In genomic region chr1:59484314-59484713, GRCm38 (mm10) we compare ENCODE assay signal across 8 mouse cellular contexts. TPM values are rescaled to one million over a fixed set of nuclear protein-coding genes. Genes with fewer than 3 reads are reported as not detected.
DNase-seq lines count a peak whose midpoint lies in the region; ATAC-seq and TF ChIP-seq lines count a peak whose summit lies in the region.

No protein-coding gene starts in this region.

- peaks cover 31% of the 10 kb centered on the region for H3K4me1 ChIP-seq in kidney, embryonic 14.5 days (ENCODE audit: control insufficient read depth, insufficient read depth, low read length)
- peaks cover 93% of the 10 kb centered on the region for H3K4me1 ChIP-seq in embryonic facial prominence, embryonic 10.5 days
- peaks cover 22% of the 10 kb centered on the region for H3K4me1 ChIP-seq in hindbrain, embryonic 16.5 days (ENCODE audit: control insufficient read depth, insufficient read depth, low read depth, low read length)
- H3K4me1 ChIP-seq in midbrain, postnatal 0 days (ENCODE audit: insufficient read depth, low read length): peaks cover 13% of the 10 kb centered on the region

- no peak for DNase-seq in kidney, adult 11 months
- DNase-seq in embryonic facial prominence, embryonic 10.5 days (ENCODE audit: low spot score): peak; percentile 50
- no peak for DNase-seq in midbrain, postnatal 0 days (ENCODE audit: low spot score)
- DNase-seq in B cell, adult 2 months: no peak
- no peak for DNase-seq in spleen, postnatal 14 days (ENCODE audit: low spot score in 2 of 2)

- 4% methylated on average over 21 of the region's 21 CpGs for WGBS in kidney, embryonic 14.5 days
- WGBS in embryonic facial prominence, embryonic 10.5 days: 3% methylated on average over 21 of the region's 21 CpGs
- 7% methylated on average over 21 of the region's 21 CpGs for WGBS in hindbrain, embryonic 16.5 days
- 20% methylated on average over 21 of the region's 21 CpGs for WGBS in midbrain, postnatal 0 days

- H3K4me2 ChIP-seq in kidney, embryonic 14.5 days (replicated peaks; ENCODE audit: low read depth, low read length): peak overlapping the region; percentile 91
- peak overlapping the region; percentile 92 for H3K4me2 ChIP-seq in hindbrain, embryonic 16.5 days (ENCODE audit: low read length)
- peak overlapping the region; percentile 96 for H3K4me2 ChIP-seq in midbrain, postnatal 0 days (ENCODE audit: low read depth, low read length, poor library complexity, severe bottlenecking)

- ATAC-seq in kidney, embryonic 14.5 days (ENCODE audit: low FRiP score, low TSS enrichment): no peak
- ATAC-seq in hindbrain, embryonic 16.5 days: no peak
- ATAC-seq in midbrain, postnatal 0 days (ENCODE audit: low FRiP score): 0 out of 2 replicates have a peak, but pooled peaks have one; percentile 1
- no peak for ATAC-seq in monocyte, adult 5-6 weeks (replicated peaks; ENCODE audit: insufficient number of reproducible peaks, low FRiP score, low TSS enrichment, poor library complexity, severe bottlenecking)

- peaks cover 3% of the 10 kb centered on the region; the same call in 1 of the 2 replicates for H3K27me3 ChIP-seq in kidney, embryonic 14.5 days (ENCODE audit: control insufficient read depth, insufficient read depth, low read length)
- peaks cover 8% of the 10 kb centered on the region; the same call in 1 of the 2 replicates for H3K27me3 ChIP-seq in embryonic facial prominence, embryonic 10.5 days (replicated peaks; ENCODE audit: low read depth, poor library complexity, severe bottlenecking)
- H3K27me3 ChIP-seq in hindbrain, embryonic 16.5 days (replicated peaks; ENCODE audit: control insufficient read depth, insufficient read depth, low read length): peaks cover 2% of the 10 kb centered on the region; the same call in 1 of the 2 replicates
- peaks cover 13% of the 10 kb centered on the region for H3K27me3 ChIP-seq in midbrain, postnatal 0 days (ENCODE audit: insufficient read depth, low read length)

- H3K9me3 ChIP-seq in kidney, embryonic 14.5 days (ENCODE audit: control insufficient read depth, low read length): no peaks in the 10 kb centered on the region
- H3K9me3 ChIP-seq in embryonic facial prominence, embryonic 10.5 days: no peaks in the 10 kb centered on the region
- H3K9me3 ChIP-seq in hindbrain, embryonic 16.5 days (ENCODE audit: control insufficient read depth, low read length): no peaks in the 10 kb centered on the region
- H3K9me3 ChIP-seq in midbrain, postnatal 0 days (ENCODE audit: low read length): no peaks in the 10 kb centered on the region

- peak overlapping the region; percentile 87 for H3K4me3 ChIP-seq in kidney, embryonic 14.5 days (ENCODE audit: low read length)
- peak overlapping the region; percentile 87 for H3K4me3 ChIP-seq in embryonic facial prominence, embryonic 10.5 days
- peak overlapping the region; percentile 48 for H3K4me3 ChIP-seq in hindbrain, embryonic 16.5 days (ENCODE audit: low read length)
- H3K4me3 ChIP-seq in midbrain, postnatal 0 days (ENCODE audit: low read depth, low read length): peak overlapping the region; percentile 55

- no peak for TF ChIP-seq CTCF in midbrain, postnatal 0 days (IDR thresholded peaks at IDR 0.05)

- H3K9ac ChIP-seq in kidney, embryonic 14.5 days (ENCODE audit: low read depth, low read length): peak overlapping the region; percentile 97
- H3K9ac ChIP-seq in hindbrain, embryonic 16.5 days (ENCODE audit: low read depth, low read length): 0 out of 2 replicates have a peak overlapping the region, but pooled peaks have one; percentile 12
- no peak overlapping the region for H3K9ac ChIP-seq in midbrain, postnatal 0 days (replicated peaks; ENCODE audit: low read length, poor library complexity, severe bottlenecking)

- H3K36me3 ChIP-seq in kidney, embryonic 14.5 days (ENCODE audit: control insufficient read depth, insufficient read depth, low read length): peaks cover 16% of the 10 kb centered on the region
- H3K36me3 ChIP-seq in embryonic facial prominence, embryonic 10.5 days (replicated peaks): peaks cover 46% of the 10 kb centered on the region
- no peaks in the 10 kb centered on the region for H3K36me3 ChIP-seq in hindbrain, embryonic 16.5 days (ENCODE audit: control insufficient read depth, insufficient read depth, low read length)
- no peaks in the 10 kb centered on the region for H3K36me3 ChIP-seq in midbrain, postnatal 0 days (ENCODE audit: insufficient read depth, low read length)

- peak overlapping the region; percentile 97; the same call in 1 of the 2 replicates for H3K27ac ChIP-seq in kidney, embryonic 14.5 days (ENCODE audit: low read depth, low read length)
- peak overlapping the region; percentile 96 for H3K27ac ChIP-seq in embryonic facial prominence, embryonic 10.5 days (replicated peaks)
- no peak overlapping the region for H3K27ac ChIP-seq in hindbrain, embryonic 16.5 days (ENCODE audit: low read depth, low read length)
- H3K27ac ChIP-seq in midbrain, postnatal 0 days (ENCODE audit: low read depth, low read length): peak overlapping the region; percentile 32; the same call in 1 of the 2 replicates

RNA-seq across cellular contexts. Expression of gene Fzd7, which starts 2.1 kb away (rescaled TPM):
- polyA plus RNA-seq in kidney, embryonic 14.5 days (2014; fragmentation: Nextera tagmentation; extraction: Ambion mirVana): 20.1 and 29.2 TPM in 2 replicates
- 12.7 and 14.4 TPM in 2 replicates for polyA plus RNA-seq in embryonic facial prominence, embryonic 10.5 days (2016; fragmentation: Nextera tagmentation; extraction: Ambion mirVana)
- 1.9 and 2.7 TPM in 2 replicates for polyA plus RNA-seq in hindbrain, embryonic 16.5 days (2015; fragmentation: Nextera tagmentation; extraction: Ambion mirVana)
- 11.9 and 12.8 TPM in 2 replicates for total RNA-seq in midbrain, postnatal 0 days (2014; rRNA removed)
- polyA plus RNA-seq in midbrain, postnatal 0 days (2015; fragmentation: Nextera tagmentation; extraction: Ambion mirVana): 1.6 and 1.7 TPM in 2 replicates
- total RNA-seq in monocyte, adult 5-6 weeks (2017): 12.6 to 14.3 TPM (median 13.2 TPM) in 3 replicates

RNA-seq across cellular contexts. Expression of gene Gm973, which starts 31.8 kb away (rescaled TPM):
- polyA plus RNA-seq in kidney, embryonic 14.5 days (2014; fragmentation: Nextera tagmentation; extraction: Ambion mirVana): 0.90 and 1.4 TPM in 2 replicates
- 1.2 and 3.6 TPM in 2 replicates for polyA plus RNA-seq in embryonic facial prominence, embryonic 10.5 days (2016; fragmentation: Nextera tagmentation; extraction: Ambion mirVana)
- polyA plus RNA-seq in hindbrain, embryonic 16.5 days (2015; fragmentation: Nextera tagmentation; extraction: Ambion mirVana): 11.3 and 11.5 TPM in 2 replicates
- 6.0 and 7.5 TPM in 2 replicates for total RNA-seq in midbrain, postnatal 0 days (2014; rRNA removed)
- polyA plus RNA-seq in midbrain, postnatal 0 days (2015; fragmentation: Nextera tagmentation; extraction: Ambion mirVana): 13.6 and 15.0 TPM in 2 replicates
- 2.4 to 9.2 TPM (median 4.3 TPM) in 3 replicates for total RNA-seq in monocyte, adult 5-6 weeks (2017)
